Mouse (Mus musculus) kidney, adult 2 months (tissue): ENCODE results near the gene Rapgef1. TPM values are rescaled to one million over a fixed set of nuclear protein-coding genes. Genes with fewer than 3 reads are reported as not detected.

Source experiments
- DNase-seq: peaks from one replicate; pipeline ENCODE4 v3.0.0; 2021
- H3K27ac ChIP-seq: fragments of 200-500 bp; 2 replicates; pipeline ENCODE4 v1.5.1; 2012; ENCODE audit warnings: low read depth, low read length, control low read depth, inconsistent platforms; ENCODE audit not compliant: insufficient read depth
- H3K27me3 ChIP-seq: fragments of 200-500 bp; replicated peaks from 2 replicates; pipeline ENCODE4 v1.6.1; 2012; ENCODE audit warnings: mild to moderate bottlenecking, moderate library complexity, low read length, inconsistent platforms; ENCODE audit not compliant: control insufficient read depth, insufficient read depth
- H3K36me3 ChIP-seq: fragments of 200-500 bp; 2 replicates; pipeline ENCODE4 v1.6.1; 2012; ENCODE audit warnings: mild to moderate bottlenecking, moderate library complexity, low read length, inconsistent platforms; ENCODE audit not compliant: control insufficient read depth, insufficient read depth
- H3K4me1 ChIP-seq: fragments of 200-500 bp; 2 replicates; pipeline ENCODE4 v1.6.1; 2011; ENCODE audit warnings: low read length; ENCODE audit not compliant: control insufficient read depth, insufficient read depth
- H3K4me3 ChIP-seq: fragments of 200-500 bp; 2 replicates; pipeline ENCODE4 v1.5.1; 2011; ENCODE audit warnings: mild to moderate bottlenecking, low read depth, low read length, control low read depth; ENCODE audit not compliant: insufficient read depth
- CTCF ChIP-seq: fragments of 200-500 bp; conservative IDR thresholded peaks from 2 replicates; pipeline ENCODE4 v1.5.1; 2011; ENCODE audit warnings: low read depth, mild to moderate bottlenecking, control low read depth, low read length, moderate library complexity, mixed read lengths; ENCODE audit not compliant: insufficient read depth, insufficient read length
- POLR2A ChIP-seq: fragments of 200-500 bp; IDR thresholded peaks from one replicate; pipeline ENCODE4 v1.6.1; 2011; ENCODE audit warnings: low read depth, low read length, control low read depth
- WGBS: fragments of 180-500 bp; shearing (Covaris S2); methylation state at CpG from one replicate; pipeline ENCODE4 v1.1.7; 2018; 5-methylcytosine and 5-hydroxymethylcytosine counted together
- polyA plus RNA-seq: library from polyadenylated mRNA; depleted of rRNA; stranded (reverse); fragments of >200 nt; gene quantifications from 2 replicates; pipeline ENCODE4 v1.2.3, GENCODE M21; 2012

Rapgef1 gene
- polyA plus RNA-seq, 1 experiment: 38.9 TPM

DNA sequence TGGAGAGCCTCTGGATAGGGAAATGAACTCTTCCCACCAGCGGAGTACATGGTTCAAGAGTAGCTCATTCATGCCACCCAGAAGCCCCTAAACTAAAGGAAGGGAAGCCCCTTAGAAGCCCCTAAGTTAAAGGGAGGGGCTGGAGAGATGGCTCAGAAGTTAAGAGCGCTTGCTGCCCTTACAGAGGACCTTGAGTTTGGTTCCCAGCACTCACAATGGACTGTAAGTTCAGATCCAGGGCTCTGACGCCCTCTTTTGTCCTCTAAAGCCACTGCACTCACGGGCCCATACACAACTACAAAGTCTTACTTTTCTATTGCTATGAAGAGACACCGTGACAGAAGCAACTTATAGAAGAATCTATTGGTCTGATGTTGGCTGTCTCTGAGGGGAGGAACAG is 132.9 kb downstream of the Rapgef1 start:
- Histone ChIP-seq H3K36me3 (no peaks in the 10 kb centered on the region), H3K4me3 (no peak overlapping the region), H3K27ac (no peak overlapping the region), H3K27me3 (no peaks in the 10 kb centered on the region), H3K4me1 (peaks cover 3% of the 10 kb centered on the region; the same call in 1 of the 2 replicates)
- no peak for DNase-seq
- WGBS: 95% methylated on average over 5 of the region's 5 CpGs
- no peak for TF ChIP-seq POLR2A
- no peak for TF ChIP-seq CTCF

DNA sequence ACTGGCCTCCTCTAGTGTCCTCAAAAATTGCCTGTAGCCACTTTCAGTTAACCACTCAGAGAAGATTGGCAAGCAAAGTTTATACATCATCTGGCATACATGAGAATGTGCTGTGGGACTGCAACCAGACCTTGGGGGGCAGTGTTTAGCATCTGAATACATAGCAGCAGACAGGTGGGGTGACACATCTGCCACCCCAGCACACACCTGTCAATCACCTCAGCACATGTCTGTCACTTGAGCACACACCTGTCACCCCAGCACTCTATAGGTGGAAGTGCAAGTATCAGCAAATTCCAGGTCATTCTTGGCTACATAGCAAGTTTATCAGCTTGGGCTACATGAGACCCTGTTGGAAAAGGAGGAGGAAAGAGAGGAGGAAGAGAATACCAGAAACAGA is 136.2 kb downstream of the Rapgef1 start:
- H3K4me3 ChIP-seq: no peak overlapping the region
- no peak overlapping the region for H3K27ac ChIP-seq
- no peaks in the 10 kb centered on the region for H3K36me3 ChIP-seq
- TF ChIP-seq POLR2A: no peak
- no peak for TF ChIP-seq CTCF
- no peak for DNase-seq
- H3K4me1 ChIP-seq: peaks cover 3% of the 10 kb centered on the region; the same call in 1 of the 2 replicates
- no peaks in the 10 kb centered on the region for H3K27me3 ChIP-seq

GRCm38 (mm10) chr2:29764831-29765230 is 145.3 kb downstream of the Rapgef1 start:
- Histone ChIP-seq H3K4me1 (peaks cover 6% of the 10 kb centered on the region; the same call in 1 of the 2 replicates), H3K27ac (no peak overlapping the region), H3K27me3 (no peaks in the 10 kb centered on the region), H3K36me3 (no peaks in the 10 kb centered on the region), H3K4me3 (no peak overlapping the region)
- 0% methylated on average over 1 of the region's 1 CpGs for WGBS
- peak; percentile 70 for DNase-seq
- peak; percentile 97 for TF ChIP-seq CTCF
- TF ChIP-seq POLR2A: no peak

GRCm38 (mm10) chr2:29767976-29768709 is 148.6 kb downstream of the Rapgef1 start:
- peak overlapping the region; percentile 72 for H3K27ac ChIP-seq

GRCm38 (mm10) chr2:29768901-29769300 is 149.4 kb downstream of the Rapgef1 start:
- H3K36me3 ChIP-seq: no peaks in the 10 kb centered on the region
- no peaks in the 10 kb centered on the region for H3K27me3 ChIP-seq
- DNase-seq: no peak
- TF ChIP-seq CTCF: no peak
- no peak for TF ChIP-seq POLR2A
- H3K27ac ChIP-seq: no peak overlapping the region
- H3K4me1 ChIP-seq: peaks cover 6% of the 10 kb centered on the region; the same call in 1 of the 2 replicates
- H3K4me3 ChIP-seq: no peak overlapping the region
- WGBS: 67% methylated on average over 9 of the region's 9 CpGs

More at GRCm38 (mm10) chr2:29767976-29768709, 148.6 kb downstream of the Rapgef1 start:
- WGBS: 30% methylated on average over 11 of the region's 11 CpGs
- TF ChIP-seq CTCF (no peak), POLR2A (no peak)
- DNase-seq: peak; percentile 69
- Histone ChIP-seq H3K27me3 (no peaks in the 10 kb centered on the region), H3K4me3 (no peak overlapping the region), H3K4me1 (peaks cover 6% of the 10 kb centered on the region; the same call in 1 of the 2 replicates), H3K36me3 (no peaks in the 10 kb centered on the region)

- no peak for TF ChIP-seq POLR2A
- 0 out of 2 replicates have a peak, but pooled peaks have one; percentile 22 for TF ChIP-seq CTCF
- Histone ChIP-seq H3K4me3 (no peak overlapping the region), H3K27me3 (no peaks in the 10 kb centered on the region), H3K36me3 (no peaks in the 10 kb centered on the region), H3K27ac (no peak overlapping the region), H3K4me1 (peaks cover 6% of the 10 kb centered on the region; the same call in 1 of the 2 replicates)
- DNase-seq: no peak
Observed at GRCm38 (mm10) chr2:29770162-29770561, 150.6 kb downstream of the Rapgef1 start.

DNA sequence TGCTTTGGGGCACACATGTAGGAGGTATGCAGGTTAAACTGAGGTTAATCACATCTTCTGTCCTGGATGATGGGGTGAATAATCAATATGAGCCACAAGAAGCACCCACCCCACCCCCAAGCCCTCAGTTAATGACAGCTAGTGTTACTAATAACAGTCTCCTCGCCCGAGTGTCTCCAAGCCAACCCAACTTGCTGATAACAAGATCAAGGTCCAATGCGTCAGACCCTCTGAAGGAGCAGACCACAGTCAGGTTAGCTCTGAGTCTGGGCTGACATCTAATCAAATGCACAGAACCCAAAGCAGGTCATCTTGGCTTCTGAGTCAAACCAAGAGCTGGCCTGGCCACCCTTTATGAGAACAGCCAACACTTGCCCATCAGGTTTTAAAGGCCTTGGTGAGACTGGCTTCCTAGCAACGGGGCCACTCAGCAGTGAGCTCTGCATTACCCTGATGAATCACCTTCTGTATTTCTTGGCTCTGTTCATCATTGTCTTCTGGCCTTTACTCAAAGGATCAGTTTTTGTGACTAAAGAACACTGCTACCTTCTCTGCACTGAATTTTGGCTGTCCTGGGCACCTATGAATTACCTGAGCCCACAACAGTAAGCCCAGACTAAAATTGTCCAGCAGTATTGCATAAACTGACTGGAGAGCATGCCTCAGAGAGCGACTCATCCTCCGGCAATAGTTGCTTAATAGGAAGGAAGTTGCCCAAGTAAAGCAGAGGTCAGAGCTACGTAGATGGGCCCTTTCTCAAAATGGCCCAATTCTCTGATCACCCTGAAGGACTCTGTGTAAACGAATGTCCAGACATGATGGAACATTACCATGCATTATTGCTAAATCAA is 152.3 kb downstream of the Rapgef1 start:
- no peak overlapping the region for H3K4me3 ChIP-seq
- H3K27me3 ChIP-seq: no peaks in the 10 kb centered on the region
- 75% methylated on average over 8 of the region's 8 CpGs for WGBS
- DNase-seq: no peak
- no peaks in the 10 kb centered on the region for H3K36me3 ChIP-seq
- TF ChIP-seq POLR2A: no peak
- no peak for TF ChIP-seq CTCF
- no peak overlapping the region for H3K27ac ChIP-seq
- peaks cover 6% of the 10 kb centered on the region; the same call in 1 of the 2 replicates for H3K4me1 ChIP-seq
